Mouse (Mus musculus) midbrain, embryonic 16.5 days (tissue): ENCODE results near the gene Plac1. TPM values are rescaled to one million over a fixed set of nuclear protein-coding genes. Genes with fewer than 3 reads are reported as not detected.

Source experiments
- ATAC-seq: fragments of 200-750 bp; cut with Nextera tagmentation; 2 replicates; pipeline ENCODE4 v1.8.0; 2017; ENCODE audit warnings: moderate TSS enrichment
- H3K27ac ChIP-seq: fragments of 300-500 bp; sonication (generic); 2 replicates; pipeline ENCODE4 v1.5.1; 2014; ENCODE audit warnings: mild to moderate bottlenecking, low read length, mixed read lengths
- H3K27me3 ChIP-seq: fragments of 300-500 bp; sonication (generic); 2 replicates; pipeline ENCODE4 v1.6.1; 2014; ENCODE audit warnings: low read depth, low read length, mixed read lengths; ENCODE audit not compliant: control insufficient read depth, insufficient read depth
- H3K36me3 ChIP-seq: fragments of 300-500 bp; sonication (generic); 2 replicates; pipeline ENCODE4 v1.6.1; 2014; ENCODE audit warnings: mild to moderate bottlenecking, low read length, moderate library complexity, mixed read lengths; ENCODE audit not compliant: control insufficient read depth, insufficient read depth
- H3K4me1 ChIP-seq: fragments of 300-500 bp; sonication (generic); 2 replicates; pipeline ENCODE4 v1.6.1; 2014; ENCODE audit warnings: mild to moderate bottlenecking, low read length, mixed read lengths; ENCODE audit not compliant: control insufficient read depth, insufficient read depth
- H3K4me2 ChIP-seq: fragments of 300-500 bp; sonication (generic); 2 replicates; pipeline ENCODE4 v1.6.1; 2014; ENCODE audit warnings: mild to moderate bottlenecking, low read length, mixed read lengths
- H3K4me3 ChIP-seq: fragments of 300-500 bp; sonication (generic); 2 replicates; pipeline ENCODE4 v1.5.1; 2014; ENCODE audit warnings: low read depth, mild to moderate bottlenecking, low read length, moderate library complexity, mixed read lengths
- H3K9ac ChIP-seq: fragments of 300-500 bp; sonication (generic); 2 replicates; pipeline ENCODE4 v1.6.1; 2014; ENCODE audit warnings: low read depth, low read length, mixed read lengths
- H3K9me3 ChIP-seq: fragments of 300-500 bp; sonication (generic); replicated peaks from 2 replicates; pipeline ENCODE4 v1.6.1; 2014; ENCODE audit warnings: mild to moderate bottlenecking, low read length, mixed read lengths; ENCODE audit not compliant: control insufficient read depth, poor library complexity, severe bottlenecking
- WGBS: fragments of 180-500 bp; shearing (Covaris S2); extraction: QIAGEN DNeasy Blood & Tissue Kit; methylation state at CpG from one replicate; pipeline ENCODE4 v1.1.7; 2014; 5-methylcytosine and 5-hydroxymethylcytosine counted together
- polyA plus RNA-seq: library from polyadenylated mRNA; unstranded; fragments of >200 nt; fragmentation: Nextera tagmentation; extraction: Ambion mirVana; gene quantifications from 2 replicates; pipeline ENCODE4 v1.2.1, GENCODE M21; 2015

Plac1 gene
- polyA plus RNA-seq, 1 experiment from 2014 or later, result not detected

DNA sequence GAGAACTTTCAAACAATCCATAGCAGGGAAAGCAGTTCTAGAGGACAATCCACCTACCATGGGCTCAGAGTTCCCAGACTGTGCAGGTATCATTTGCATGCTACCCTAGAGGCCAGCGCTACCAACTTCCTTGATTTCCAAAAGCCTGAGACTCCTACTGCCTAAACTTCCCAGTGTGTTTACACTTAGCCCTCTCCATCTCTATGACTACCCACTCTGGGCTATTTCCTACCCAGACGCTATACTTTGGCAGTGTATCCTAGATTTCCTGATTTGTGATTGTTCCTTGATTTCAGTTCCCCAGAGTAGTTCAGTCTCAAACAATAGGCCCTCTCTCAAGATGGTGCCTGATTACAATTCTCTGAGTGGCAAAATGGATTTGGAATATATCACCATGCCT lies 132.8 kb downstream of the Plac1 start:
- no peak overlapping the region for H3K27ac ChIP-seq
- no peak overlapping the region for H3K4me3 ChIP-seq
- WGBS, result 89% methylated on average over 2 of the region's 2 CpGs
- H3K27me3 ChIP-seq, result no peaks in the 10 kb centered on the region
- H3K4me2 ChIP-seq, result no peak overlapping the region
- no peaks in the 10 kb centered on the region for H3K4me1 ChIP-seq
- no peak for ATAC-seq
- H3K9me3 ChIP-seq, result no peaks in the 10 kb centered on the region
- H3K9ac ChIP-seq, result no peak overlapping the region
- H3K36me3 ChIP-seq, result no peaks in the 10 kb centered on the region

DNA sequence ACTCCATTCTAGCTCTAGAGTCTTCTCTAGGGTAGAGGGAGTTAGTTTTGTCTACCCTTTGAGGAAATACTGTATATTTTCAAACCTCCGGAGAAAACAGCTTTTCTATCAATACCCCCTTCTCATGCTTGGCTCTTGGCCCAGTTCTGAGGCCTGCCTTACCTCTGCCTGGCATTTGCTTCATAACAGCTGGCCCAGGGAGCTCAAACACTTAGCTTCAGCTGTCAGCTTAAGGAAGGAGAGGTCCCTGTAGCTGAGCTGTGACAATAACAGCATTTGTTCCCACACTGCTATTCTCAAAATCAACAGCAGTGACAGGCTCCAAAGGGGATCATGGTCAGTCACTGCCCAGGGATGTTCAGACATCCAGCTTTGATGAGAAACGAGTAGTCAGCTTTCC lies 138.7 kb downstream of the Plac1 start:
- no peaks in the 10 kb centered on the region for H3K4me1 ChIP-seq
- no peak overlapping the region for H3K4me2 ChIP-seq
- H3K4me3 ChIP-seq, result no peak overlapping the region
- H3K9ac ChIP-seq, result no peak overlapping the region
- WGBS, result 43% methylated on average over 2 of the region's 2 CpGs
- no peaks in the 10 kb centered on the region for H3K27me3 ChIP-seq
- H3K27ac ChIP-seq, result no peak overlapping the region
- H3K36me3 ChIP-seq, result no peaks in the 10 kb centered on the region
- ATAC-seq, result no peak
- H3K9me3 ChIP-seq, result no peaks in the 10 kb centered on the region

DNA sequence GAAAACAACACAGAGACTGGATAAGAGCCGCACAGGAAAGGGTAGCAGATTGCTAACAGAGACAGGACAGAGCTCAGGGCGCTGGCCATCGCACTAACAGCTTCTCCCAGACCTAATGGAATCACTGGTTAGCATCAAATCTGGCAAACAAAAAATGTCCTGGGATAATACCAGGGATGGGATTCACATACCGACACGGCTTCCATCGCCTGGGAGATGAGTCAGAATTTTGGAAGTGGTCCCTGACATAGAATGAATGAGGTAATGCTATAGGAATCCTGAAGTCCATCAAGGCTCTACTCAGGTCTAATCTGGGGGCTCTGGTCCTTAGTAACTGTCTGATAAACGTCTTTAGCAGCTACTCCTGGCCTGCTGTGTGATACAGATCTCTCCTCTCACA lies 140.0 kb downstream of the Plac1 start:
- H3K27ac ChIP-seq, result no peak overlapping the region
- WGBS, result 51% methylated on average over 7 of the region's 7 CpGs
- no peak overlapping the region for H3K4me2 ChIP-seq
- no peaks in the 10 kb centered on the region for H3K27me3 ChIP-seq
- H3K4me1 ChIP-seq, result no peaks in the 10 kb centered on the region
- no peak overlapping the region for H3K9ac ChIP-seq
- H3K36me3 ChIP-seq, result no peaks in the 10 kb centered on the region
- no peaks in the 10 kb centered on the region for H3K9me3 ChIP-seq
- ATAC-seq, result no peak
- H3K4me3 ChIP-seq, result no peak overlapping the region

DNA sequence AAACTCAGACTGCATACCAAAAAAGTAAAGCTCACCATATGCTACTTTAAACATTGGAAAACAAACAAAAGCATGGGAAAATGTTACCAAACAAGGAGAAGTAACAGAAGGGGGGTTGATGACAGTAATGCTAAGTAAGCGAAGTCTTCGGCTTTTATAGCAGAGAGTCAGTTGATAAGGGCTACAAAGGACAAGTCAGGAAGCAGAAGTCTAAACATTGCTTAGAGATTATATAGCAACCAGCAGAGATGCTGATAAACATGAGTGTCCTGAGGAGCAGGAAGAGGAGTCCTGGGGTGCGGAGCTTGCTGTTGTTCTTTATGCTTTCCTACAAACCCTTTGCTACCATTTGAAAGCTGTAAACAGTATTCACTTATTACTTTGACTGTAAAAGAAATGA lies 140.6 kb downstream of the Plac1 start:
- Histone ChIP-seq H3K4me3 (no peak overlapping the region), H3K9ac (no peak overlapping the region), H3K27ac (no peak overlapping the region), H3K4me2 (no peak overlapping the region), H3K4me1 (no peaks in the 10 kb centered on the region), H3K27me3 (no peaks in the 10 kb centered on the region), H3K9me3 (no peaks in the 10 kb centered on the region), H3K36me3 (no peaks in the 10 kb centered on the region)
- ATAC-seq, result no peak
- 87% methylated on average over 3 of the region's 3 CpGs for WGBS

DNA sequence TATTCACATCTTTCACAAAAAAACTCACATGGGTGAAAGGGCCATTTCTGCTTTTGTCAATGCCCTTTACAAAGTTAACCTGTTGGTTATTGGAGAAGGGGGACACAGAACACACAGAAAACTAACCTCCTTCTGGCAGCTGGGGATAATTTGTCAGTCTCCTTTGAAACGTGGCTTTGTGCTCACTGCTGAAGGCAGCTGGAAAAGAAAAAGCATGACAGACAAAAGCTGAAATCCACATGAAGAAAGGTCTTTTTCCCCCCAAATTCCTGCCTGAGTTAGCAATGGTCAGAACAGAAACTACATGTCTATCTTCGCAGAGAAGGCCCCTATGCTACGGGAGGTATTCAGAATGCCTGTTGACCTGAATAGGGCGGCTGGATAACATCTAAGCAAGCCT lies 141.6 kb downstream of the Plac1 start:
- Histone ChIP-seq H3K4me1 (no peaks in the 10 kb centered on the region), H3K4me3 (no peak overlapping the region), H3K36me3 (no peaks in the 10 kb centered on the region), H3K4me2 (no peak overlapping the region), H3K9me3 (no peaks in the 10 kb centered on the region), H3K27me3 (no peaks in the 10 kb centered on the region), H3K27ac (no peak overlapping the region), H3K9ac (no peak overlapping the region)
- WGBS, result 52% methylated on average over 4 of the region's 4 CpGs
- no peak for ATAC-seq

DNA sequence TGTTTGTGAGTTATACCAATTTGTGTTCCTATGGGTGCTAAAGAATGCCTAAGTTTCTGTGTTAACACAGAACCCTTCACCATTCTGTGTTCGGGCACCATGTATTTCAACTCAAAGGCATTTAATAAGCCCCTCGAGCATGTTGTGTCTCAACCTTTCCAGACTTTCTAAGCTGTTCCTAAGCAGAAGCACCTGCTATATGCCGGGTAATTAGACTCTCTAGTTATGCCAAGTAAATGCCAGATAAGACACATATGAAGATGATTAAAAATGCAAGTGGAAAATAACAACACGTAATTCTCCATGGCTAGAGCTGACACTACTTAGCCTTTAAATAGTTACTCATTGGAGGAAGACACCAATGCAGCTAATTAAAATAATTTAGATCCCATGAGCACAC lies 142.1 kb downstream of the Plac1 start:
- no peak overlapping the region for H3K27ac ChIP-seq
- H3K27me3 ChIP-seq, result no peaks in the 10 kb centered on the region
- H3K9me3 ChIP-seq, result no peaks in the 10 kb centered on the region
- no peak overlapping the region for H3K9ac ChIP-seq
- H3K4me3 ChIP-seq, result no peak overlapping the region
- H3K4me1 ChIP-seq, result no peaks in the 10 kb centered on the region
- H3K36me3 ChIP-seq, result no peaks in the 10 kb centered on the region
- no peak overlapping the region for H3K4me2 ChIP-seq
- ATAC-seq, result no peak
- WGBS, result 64% methylated on average over 4 of the region's 4 CpGs

DNA sequence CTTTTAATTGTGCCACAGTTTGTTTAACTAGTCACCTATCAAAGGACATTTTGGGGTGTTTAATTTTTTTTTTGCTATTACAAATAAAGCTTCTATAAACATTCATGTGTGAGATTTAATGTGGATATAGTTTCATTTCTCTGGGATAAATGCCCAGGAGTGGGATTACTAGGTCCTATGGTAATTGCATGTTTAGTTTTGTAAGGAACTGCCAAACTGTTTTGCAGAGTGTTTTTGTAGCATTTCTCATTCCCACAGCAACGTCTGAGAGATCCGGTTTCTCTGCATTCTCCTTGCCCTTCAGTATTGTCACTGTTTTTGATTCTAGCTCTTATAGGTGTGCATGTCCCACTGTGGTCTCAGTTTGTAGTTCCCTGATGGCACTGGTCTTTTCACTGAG lies 146.5 kb downstream of the Plac1 start:
- Histone ChIP-seq H3K36me3 (no peaks in the 10 kb centered on the region), H3K27me3 (no peaks in the 10 kb centered on the region)

DNA sequence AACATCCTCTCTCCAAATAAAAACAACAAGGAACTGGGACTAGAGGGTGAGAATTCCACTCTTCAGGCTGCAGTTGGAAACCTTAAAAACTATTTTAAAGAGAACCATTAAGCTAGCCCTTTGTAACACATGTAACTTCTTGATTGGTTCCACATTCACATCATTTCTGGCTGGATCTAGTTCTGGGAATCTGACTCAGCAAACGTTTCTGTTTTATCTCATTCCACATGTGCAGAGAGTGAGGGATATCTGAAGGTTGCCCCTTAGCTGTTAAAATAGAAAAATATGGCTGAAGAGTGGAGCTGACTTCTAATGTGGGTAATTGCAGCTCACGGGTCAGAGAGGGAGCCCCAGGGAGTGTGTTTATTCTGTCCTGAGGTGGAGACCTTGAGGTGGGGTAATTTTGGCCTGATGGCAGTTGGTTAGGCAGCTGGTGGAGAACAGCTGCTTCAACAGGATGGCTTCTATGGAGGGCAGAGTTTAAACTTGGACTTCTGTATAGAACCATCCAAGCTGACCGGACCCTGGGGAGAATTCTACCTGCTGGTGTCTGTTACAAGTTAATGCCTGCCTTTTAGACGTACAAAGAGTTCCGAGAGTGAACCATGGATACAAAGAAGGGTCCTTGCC lies 151.1 kb downstream of the Plac1 start:
- Histone ChIP-seq H3K36me3 (no peaks in the 10 kb centered on the region), H3K4me1 (no peaks in the 10 kb centered on the region), H3K27me3 (no peaks in the 10 kb centered on the region), H3K4me2 (no peak overlapping the region), H3K27ac (no peak overlapping the region), H3K9me3 (no peaks in the 10 kb centered on the region), H3K4me3 (no peak overlapping the region), H3K9ac (no peak overlapping the region)
- WGBS, result 81% methylated on average over 5 of the region's 5 CpGs
- no peak for ATAC-seq

More for the DNA sequence above, 146.5 kb downstream of the Plac1 start:
- Histone ChIP-seq H3K4me3 (no peak overlapping the region), H3K9ac (no peak overlapping the region), H3K4me2 (no peak overlapping the region), H3K27ac (no peak overlapping the region), H3K4me1 (no peaks in the 10 kb centered on the region), H3K9me3 (no peaks in the 10 kb centered on the region)
- ATAC-seq, result no peak
- 67% methylated on average over 2 of the region's 2 CpGs for WGBS

DNA sequence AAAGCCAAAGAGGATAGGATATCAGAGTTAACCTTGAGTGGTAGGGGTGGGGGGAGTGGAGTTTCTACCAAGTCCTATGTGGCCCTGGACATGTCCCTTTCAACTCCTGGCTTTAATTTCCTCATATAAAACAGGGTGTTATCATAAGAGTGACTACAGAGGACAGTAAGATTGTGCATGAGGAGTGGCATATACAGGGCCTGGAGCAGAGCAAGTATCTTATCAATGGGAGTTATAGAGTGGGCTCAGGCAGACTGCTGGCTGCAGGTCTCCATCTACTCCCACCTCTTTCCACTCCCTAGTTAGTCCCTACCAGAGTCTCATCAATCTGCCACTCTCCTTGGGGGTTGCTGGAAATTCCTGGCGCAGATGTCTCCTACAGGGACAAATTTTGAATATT lies 152.7 kb downstream of the Plac1 start:
- no peaks in the 10 kb centered on the region for H3K27me3 ChIP-seq
- no peak overlapping the region for H3K9ac ChIP-seq
- H3K36me3 ChIP-seq, result no peaks in the 10 kb centered on the region
- H3K4me3 ChIP-seq, result no peak overlapping the region
- H3K9me3 ChIP-seq, result no peaks in the 10 kb centered on the region
- WGBS, result 79% methylated on average over 1 of the region's 1 CpGs
- H3K4me1 ChIP-seq, result no peaks in the 10 kb centered on the region
- ATAC-seq, result no peak
- H3K27ac ChIP-seq, result no peak overlapping the region
- no peak overlapping the region for H3K4me2 ChIP-seq
